Mouse (Mus musculus) MEL (cell line): ENCODE measurements at regions not wholly inside any gene's neighbourhood (a gene's known extent, or its start where the extent isn't known, plus 50 kb on each side); places are given as distances from the start of the nearest gene placed in this dataset.

ENCODE experiments used
- CTCF ChIP-seq, 3 experiments: IDR thresholded peaks in 2 of 3; conservative IDR thresholded peaks in 1 of 3; 2 replicates each; pipeline ENCODE4 v1.5.1; 2011 to 2012; ENCODE audit warnings: low read length in 3 of 3, low read depth in 2 of 3, mild to moderate bottlenecking in 2 of 3, improper control_type of control experiment in 1 of 3, inconsistent platforms in 1 of 3, mixed read lengths in 1 of 3, moderate library complexity in 1 of 3; ENCODE audit not compliant: control insufficient read depth in 1 of 3, insufficient read depth in 1 of 3, poor library complexity in 1 of 3, severe bottlenecking in 1 of 3
- E2F4 ChIP-seq: IDR thresholded peaks from 2 replicates; pipeline ENCODE4 v1.6.1; 2011; ENCODE audit warnings: low read depth, low read length, improper control_type of control experiment, borderline replicate concordance
- ELF1 ChIP-seq: IDR thresholded peaks from 2 replicates; pipeline ENCODE4 v1.6.1; 2014; ENCODE audit warnings: low read depth, mild to moderate bottlenecking, inconsistent platforms, low read length, improper control_type of control experiment, moderate library complexity
- EP300 ChIP-seq, 2 experiments: IDR thresholded peaks; 2 replicates each; pipeline ENCODE4 v1.6.1; 2011; ENCODE audit warnings: improper control_type of control experiment in 2 of 2, low read length in 2 of 2, low read depth in 1 of 2, mild to moderate bottlenecking in 1 of 2
- GATA1 ChIP-seq: IDR thresholded peaks from 2 replicates; pipeline ENCODE4 v1.6.1; 2011; ENCODE audit warnings: low read depth, low read length, improper control_type of control experiment
- HCFC1 ChIP-seq: IDR thresholded peaks from 2 replicates; pipeline ENCODE4 v1.6.1; 2012; ENCODE audit warnings: low read depth, mild to moderate bottlenecking, inconsistent platforms, low read length, improper control_type of control experiment, moderate library complexity
- MAFK ChIP-seq: IDR thresholded peaks from 2 replicates; pipeline ENCODE4 v1.6.1; 2011; ENCODE audit warnings: low read depth, mild to moderate bottlenecking, low read length, improper control_type of control experiment, borderline replicate concordance
- MAZ ChIP-seq: IDR thresholded peaks from 2 replicates; pipeline ENCODE4 v1.6.1; 2012; ENCODE audit warnings: low read depth, mild to moderate bottlenecking, inconsistent platforms, low read length, improper control_type of control experiment
- MEF2A ChIP-seq: IDR thresholded peaks from 2 replicates; pipeline ENCODE4 v1.6.1; 2014; ENCODE audit warnings: low read depth, mild to moderate bottlenecking, inconsistent platforms, low read length, improper control_type of control experiment; ENCODE audit not compliant: poor library complexity, insufficient replicate concordance, severe bottlenecking; ENCODE audit errors: extremely low read depth
- POLR2A ChIP-seq, 2 experiments: IDR thresholded peaks; 2 replicates each; pipeline ENCODE4 v1.6.1; 2011 to 2012; ENCODE audit warnings: low read length in 2 of 2, mild to moderate bottlenecking in 2 of 2, control low read depth in 1 of 2, improper control_type of control experiment in 1 of 2, low read depth in 1 of 2, moderate library complexity in 1 of 2; ENCODE audit not compliant: control insufficient read depth in 1 of 2, insufficient read depth in 1 of 2, poor library complexity in 1 of 2
- POLR2AphosphoS5 ChIP-seq: IDR thresholded peaks from 2 replicates; pipeline ENCODE4 v1.6.1; 2012; ENCODE audit warnings: low read depth, borderline replicate concordance, mild to moderate bottlenecking, inconsistent platforms, low read length, moderate library complexity, mixed read lengths
- SIN3A ChIP-seq: IDR thresholded peaks from 2 replicates; pipeline ENCODE4 v1.6.1; 2012; ENCODE audit warnings: low read length, improper control_type of control experiment, inconsistent platforms
- SMC3 ChIP-seq: IDR thresholded peaks from 2 replicates; pipeline ENCODE4 v1.6.1; 2011; ENCODE audit warnings: low read depth, low read length, improper control_type of control experiment
- ZKSCAN1 ChIP-seq: IDR thresholded peaks from 2 replicates; pipeline ENCODE4 v1.6.1; 2012; ENCODE audit warnings: low read depth, mild to moderate bottlenecking, inconsistent platforms, low read length, improper control_type of control experiment, moderate library complexity

- TF ChIP-seq E2F4 (no peak), POLR2A (IDR thresholded peaks at IDR 0.05; ENCODE audit: control insufficient read depth in 1 of 2, insufficient read depth in 1 of 2, low read depth in 1 of 2, low read length in 2 of 2, poor library complexity in 1 of 2) (no peak), CTCF (IDR thresholded peaks at IDR 0.05 in 2 of 3, conservative IDR thresholded peaks at IDR 0.05 in 1 of 3; ENCODE audit: control insufficient read depth in 1 of 3, insufficient read depth in 1 of 3, low read depth in 2 of 3, low read length in 3 of 3, poor library complexity in 1 of 3, severe bottlenecking in 1 of 3) (no peak), GATA1 (no peak), ELF1 (no peak), HCFC1 (no peak), EP300 (IDR thresholded peaks at IDR 0.05; ENCODE audit: low read depth in 1 of 2, low read length in 2 of 2) (no peak), MAZ (no peak), MEF2A (no peak), SIN3A (no peak), SMC3 (no peak), MAFK (no peak), ZKSCAN1 (no peak), POLR2AphosphoS5 (no peak)
Observed at GRCm38 (mm10) chrX:12452979-12453769, 134.4 kb upstream of the Atp6ap2 start.
